Mouse (Mus musculus): Measurements from ENCODE around the gene Klhl42.

DNA sequence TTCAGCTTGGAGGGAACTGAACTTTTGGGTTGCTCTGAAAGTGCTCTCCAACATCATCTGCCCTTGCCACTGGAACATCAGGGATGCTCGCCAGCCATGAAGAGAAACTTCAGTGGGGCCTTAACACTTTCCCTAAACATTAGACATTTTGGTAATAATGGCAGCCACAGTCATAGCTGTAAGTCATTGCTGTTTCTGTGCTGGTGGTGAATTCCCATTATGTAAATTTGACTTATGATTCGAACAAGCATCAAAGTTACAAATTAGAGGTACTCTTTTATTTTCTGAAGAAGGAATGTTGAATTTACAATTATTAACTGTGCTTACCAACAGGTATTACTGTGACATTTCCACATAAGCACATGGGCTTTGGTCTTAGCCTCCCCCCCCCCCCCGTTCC lies 27.0 kb downstream of the Klhl42 start:
- TF ChIP-seq POLR2A (IDR thresholded peaks at IDR 0.05; ENCODE audit: insufficient read length, low read depth) (no peak), MAX (IDR thresholded peaks at IDR 0.05; ENCODE audit: low read depth) (no peak), MYOD1 (IDR thresholded peaks at IDR 0.05; ENCODE audit: control insufficient read depth in 1 of 3, insufficient read length in 2 of 3, low read depth in 2 of 3) (no peak), E2F4 (IDR thresholded peaks at IDR 0.05; ENCODE audit: insufficient read depth) (no peak), USF1 (IDR thresholded peaks at IDR 0.05; ENCODE audit: low read depth) (no peak), TCF12 (IDR thresholded peaks at IDR 0.05; ENCODE audit: insufficient read depth, poor library complexity, severe bottlenecking) (no peak)
